Mouse (Mus musculus) c-Kit-negative CD71-positive TER-119-positive erythroid progenitor cells, embryonic 14.5 days (primary cell): ENCODE results near the gene Micall1.

Source experiments
- DNase-seq: peaks from one replicate; pipeline ENCODE4 v3.0.0-alpha.2; 2013; ENCODE audit warnings: low read depth, low spot score

Gene Micall1

GRCm38 (mm10) chr15:79129311-79129710 is 20.6 kb downstream of the Micall1 start:
- no peak for DNase-seq

- no peak for DNase-seq
These were observed 22.1 kb downstream of the Micall1 start for GRCm38 (mm10) chr15:79130782-79131181.

GRCm38 (mm10) chr15:79131442-79131841 is 22.7 kb downstream of the Micall1 start:
- DNase-seq = no peak

- DNase-seq = no peak
These were observed 24.5 kb downstream of the Micall1 start for GRCm38 (mm10) chr15:79133191-79133661.

- no peak for DNase-seq
These were observed 26.0 kb downstream of the Micall1 start for GRCm38 (mm10) chr15:79134496-79135270.

GRCm38 (mm10) chr15:79135332-79135731 is 26.6 kb downstream of the Micall1 start:
- DNase-seq = no peak

GRCm38 (mm10) chr15:79135783-79136575 is 27.3 kb downstream of the Micall1 start:
- no peak for DNase-seq

GRCm38 (mm10) chr15:79139640-79140039 is 30.9 kb downstream of the Micall1 start:
- no peak for DNase-seq

- peak; percentile 94 for DNase-seq
These were observed 32.3 kb downstream of the Micall1 start, which contains the start of the genes Polr2f and 1700088E04Rik for GRCm38 (mm10) chr15:79140866-79141565. Polr2f (plus strand) TSS chr15:79141009. 1700088E04Rik (minus strand) TSS chr15:79141253.

- DNase-seq = no peak
These were observed 32.8 kb downstream of the Micall1 start for GRCm38 (mm10) chr15:79141566-79141917.

- no peak for DNase-seq
These were observed 34.6 kb downstream of the Micall1 start for GRCm38 (mm10) chr15:79143316-79143715.

GRCm38 (mm10) chr15:79144021-79144420 is 35.3 kb downstream of the Micall1 start:
- DNase-seq = no peak

- DNase-seq = no peak
These were observed 36.8 kb downstream of the Micall1 start for GRCm38 (mm10) chr15:79145522-79145921.

- peak; percentile 58 for DNase-seq
These were observed 39.8 kb downstream of the Micall1 start for GRCm38 (mm10) chr15:79148533-79148932.

- DNase-seq = no peak
These were observed 43.2 kb downstream of the Micall1 start for GRCm38 (mm10) chr15:79151881-79152280.

GRCm38 (mm10) chr15:79152709-79153108 is 44.0 kb downstream of the Micall1 start:
- DNase-seq = no peak

GRCm38 (mm10) chr15:79155572-79155971 is 46.9 kb downstream of the Micall1 start:
- no peak for DNase-seq

GRCm38 (mm10) chr15:79162301-79162700 is 53.6 kb downstream of the Micall1 start:
- no peak for DNase-seq

GRCm38 (mm10) chr15:79162822-79163221 is 54.1 kb downstream of the Micall1 start:
- no peak for DNase-seq

- DNase-seq = no peak
These were observed 55.6 kb downstream of the Micall1 start for GRCm38 (mm10) chr15:79164251-79164650.

- DNase-seq = no peak
These were observed 56.4 kb downstream of the Micall1 start, which contains the start of gene Sox10 for GRCm38 (mm10) chr15:79165140-79165539. Sox10 (minus strand) TSS chr15:79165240.

GRCm38 (mm10) chr15:79166712-79167111 is 58.0 kb downstream of the Micall1 start:
- DNase-seq = no peak
